Mouse (Mus musculus) limb, embryonic 11.5 days (tissue): ENCODE measurements around the gene Mpv17l2. TPM values are rescaled to one million over a fixed set of nuclear protein-coding genes. Genes with fewer than 3 reads are reported as not detected.

Experiments
- ATAC-seq: fragments of 200-750 bp; cut with Nextera tagmentation; 2 replicates; pipeline ENCODE4 v1.8.0; 2017; ENCODE audit warnings: low read depth; ENCODE audit not compliant: insufficient number of reproducible peaks, low FRiP score, low TSS enrichment
- DNase-seq: peaks from one replicate; pipeline ENCODE4 v3.0.0-alpha.2; 2015; ENCODE audit warnings: low spot score
- H3K27ac ChIP-seq: fragments of 300-500 bp; sonication (generic); replicated peaks from 2 replicates; pipeline ENCODE4 v1.5.1; 2014; ENCODE audit warnings: low read depth, mild to moderate bottlenecking, low read length
- H3K27me3 ChIP-seq: fragments of 300-500 bp; sonication (generic); 2 replicates; pipeline ENCODE4 v1.6.1; 2014; ENCODE audit warnings: mild to moderate bottlenecking, low read length, mixed read lengths; ENCODE audit not compliant: control insufficient read depth, insufficient read depth
- H3K36me3 ChIP-seq: fragments of 300-500 bp; sonication (generic); 2 replicates; pipeline ENCODE4 v1.6.1; 2014; ENCODE audit warnings: mild to moderate bottlenecking, low read length, moderate library complexity, mixed read lengths; ENCODE audit not compliant: control insufficient read depth, insufficient read depth
- H3K4me1 ChIP-seq: fragments of 300-500 bp; sonication (generic); 2 replicates; pipeline ENCODE4 v1.6.1; 2014; ENCODE audit warnings: low read length, mixed read lengths; ENCODE audit not compliant: control insufficient read depth, insufficient read depth
- H3K4me2 ChIP-seq: fragments of 300-500 bp; sonication (generic); 2 replicates; pipeline ENCODE4 v1.6.1; 2014; ENCODE audit warnings: low read depth, mild to moderate bottlenecking, moderate library complexity; ENCODE audit not compliant: severe bottlenecking
- H3K4me3 ChIP-seq: fragments of 300-500 bp; sonication (generic); 2 replicates; pipeline ENCODE4 v1.5.1; 2014; ENCODE audit warnings: low read depth, low read length
- H3K9ac ChIP-seq: fragments of 300-500 bp; sonication (generic); 2 replicates; pipeline ENCODE4 v1.6.1; 2014; ENCODE audit warnings: mild to moderate bottlenecking, low read length
- H3K9me3 ChIP-seq: fragments of 300-500 bp; sonication (generic); 2 replicates; pipeline ENCODE4 v1.6.1; 2016; ENCODE audit warnings: low read length; ENCODE audit not compliant: control insufficient read depth
- WGBS: fragments of 180-500 bp; shearing (Covaris S2); extraction: QIAGEN DNeasy Blood & Tissue Kit; methylation state at CpG from one replicate; pipeline ENCODE4 v1.1.7; 2014; 5-methylcytosine and 5-hydroxymethylcytosine counted together
- polyA plus RNA-seq: library from polyadenylated mRNA; unstranded; fragments of >200 nt; fragmentation: Nextera tagmentation; extraction: Ambion mirVana; gene quantifications from 2 replicates; pipeline ENCODE4 v1.2.1, GENCODE M21; 2014

The Mpv17l2 gene
- polyA plus RNA-seq, 1 experiment from 2014 or later: 23.1 TPM

DNA sequence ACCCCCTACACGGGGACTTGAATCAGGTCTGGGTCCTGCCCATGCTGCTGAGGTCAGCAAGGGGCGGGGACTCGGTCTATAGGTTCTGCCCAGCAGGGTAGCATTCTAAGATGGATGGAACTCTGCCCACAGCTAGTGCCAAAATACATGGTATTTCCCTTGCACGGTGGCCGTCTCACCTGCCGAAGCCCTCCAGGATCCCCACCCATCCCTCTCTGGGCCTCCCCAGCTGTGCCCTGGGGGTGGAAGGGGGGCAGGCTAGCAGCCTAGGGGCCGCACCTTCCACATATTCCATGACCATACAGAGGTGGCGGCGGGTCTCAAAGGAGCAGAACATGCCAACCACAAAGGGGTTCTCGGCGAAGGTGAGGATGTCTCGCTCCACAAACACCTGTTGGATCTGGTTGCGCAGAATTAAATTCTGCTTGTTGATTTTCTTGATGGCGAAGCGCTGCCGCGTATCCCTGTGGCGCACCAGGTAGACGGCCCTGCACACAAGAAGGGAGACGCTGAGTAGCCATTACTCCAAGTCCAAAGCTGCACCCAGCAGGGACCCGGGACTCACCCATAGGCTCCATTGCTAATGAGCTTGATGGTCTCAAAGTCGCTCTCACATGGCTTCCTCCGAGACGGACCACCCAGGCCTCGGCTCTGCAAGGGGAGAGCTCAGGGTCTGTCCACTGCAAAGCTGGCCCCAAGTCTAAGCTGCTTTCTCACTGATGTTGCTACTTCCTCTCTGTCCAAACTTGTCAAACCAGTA lies 25.7 kb upstream of the Mpv17l2 start:
- H3K4me3 ChIP-seq: no peak overlapping the region
- peaks cover 9% of the 10 kb centered on the region; the same call in 1 of the 2 replicates for H3K36me3 ChIP-seq
- H3K9ac ChIP-seq: no peak overlapping the region
- H3K9me3 ChIP-seq: no peaks in the 10 kb centered on the region
- H3K27ac ChIP-seq: no peak overlapping the region
- no peak for ATAC-seq
- no peaks in the 10 kb centered on the region for H3K27me3 ChIP-seq
- H3K4me1 ChIP-seq: peaks cover 14% of the 10 kb centered on the region
- no peak for DNase-seq
- no peak overlapping the region for H3K4me2 ChIP-seq
- 87% methylated on average over 25 of the region's 25 CpGs for WGBS

DNA sequence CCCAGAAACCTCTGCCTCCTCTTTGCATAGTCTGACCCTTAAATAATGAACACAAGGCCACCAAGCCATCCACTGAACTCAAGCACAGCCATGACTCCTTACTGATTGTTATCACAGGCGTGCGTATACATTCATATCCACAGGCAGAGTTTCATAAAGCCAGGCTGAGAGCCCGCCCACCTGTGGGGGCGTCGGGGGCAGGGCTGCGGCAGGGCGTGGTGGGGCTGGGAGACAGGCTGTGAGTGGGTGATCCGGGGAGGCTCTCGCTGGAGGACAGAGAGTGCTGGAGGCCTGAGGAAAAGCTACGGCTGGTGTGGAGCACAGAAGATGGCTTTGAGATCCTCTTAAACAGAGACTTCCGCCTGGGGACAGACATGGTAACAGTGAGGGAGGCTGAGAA lies 19.3 kb upstream of the Mpv17l2 start:
- 81% methylated on average over 11 of the region's 11 CpGs for WGBS
- Histone ChIP-seq H3K27me3 (no peaks in the 10 kb centered on the region), H3K4me1 (peaks cover 15% of the 10 kb centered on the region), H3K4me2 (no peak overlapping the region), H3K27ac (no peak overlapping the region), H3K4me3 (no peak overlapping the region), H3K36me3 (peaks cover 18% of the 10 kb centered on the region), H3K9ac (no peak overlapping the region), H3K9me3 (no peaks in the 10 kb centered on the region)
- DNase-seq (no peak), ATAC-seq (no peak)

DNA sequence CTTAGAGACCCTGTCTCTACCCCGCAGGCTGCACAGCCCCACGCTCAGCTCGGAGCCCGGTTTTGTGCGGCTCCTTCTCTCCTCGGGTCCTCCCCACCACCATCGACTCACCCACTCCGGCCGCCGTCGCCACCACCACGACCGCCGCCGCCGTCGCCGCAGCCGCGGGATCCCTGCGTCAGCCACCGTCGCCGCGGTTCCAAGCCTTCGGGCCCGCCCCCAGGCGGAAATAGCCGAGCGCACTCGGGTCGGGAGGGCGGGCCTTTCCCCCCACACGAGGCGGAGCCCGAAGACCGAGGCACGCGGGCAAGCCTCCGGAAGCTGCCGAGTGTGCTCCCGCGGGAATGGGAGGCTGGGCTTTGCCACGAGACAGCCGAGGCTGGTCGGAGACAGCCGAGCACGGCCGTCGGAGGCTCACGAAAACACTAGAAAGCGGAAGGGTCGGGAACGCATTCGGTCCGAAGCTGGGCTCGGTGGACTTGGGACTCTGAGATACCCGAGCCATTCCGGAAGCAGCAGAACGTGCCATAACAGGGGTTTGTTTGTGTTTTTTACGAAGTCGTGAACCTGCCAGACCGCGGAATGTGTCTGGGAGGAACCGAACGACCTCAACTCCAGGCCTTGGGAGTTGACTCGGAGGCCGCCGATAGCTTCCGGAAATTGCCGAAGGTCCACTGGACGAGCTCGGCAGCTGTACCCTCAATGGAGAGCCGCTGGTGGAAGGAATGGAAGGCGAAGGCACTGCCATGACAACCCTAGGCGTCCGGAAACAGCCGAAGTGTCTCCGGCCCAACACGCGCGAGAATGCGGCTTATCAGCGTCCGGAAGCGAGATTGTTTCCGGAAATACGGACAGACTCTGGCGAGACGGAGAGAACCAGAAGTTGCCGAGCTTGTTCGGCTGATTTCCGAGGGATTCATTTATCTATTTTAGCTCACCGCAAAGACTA lies 16.0 kb upstream of the Mpv17l2 start, which contains the start of gene Pik3r2:
Gene Pik3r2, minus strand, starts transcription at position 218 of the 949 bp plus-strand sequence.
- Histone ChIP-seq H3K4me1 (peaks cover 15% of the 10 kb centered on the region), H3K9ac (peak within 1 kb of the TSS; percentile 90), H3K4me3 (peak within 1 kb of the TSS; percentile 86), H3K27ac (peak within 1 kb of the TSS; percentile 95), H3K9me3 (no peaks in the 10 kb centered on the region), H3K36me3 (peaks cover 16% of the 10 kb centered on the region), H3K27me3 (no peaks in the 10 kb centered on the region), H3K4me2 (peak within 1 kb of the TSS; percentile 77)
- DNase-seq (peak; percentile 99), ATAC-seq (peak; percentile 91)
- under 1% methylated on average over 93 of the region's 94 CpGs for WGBS

DNA sequence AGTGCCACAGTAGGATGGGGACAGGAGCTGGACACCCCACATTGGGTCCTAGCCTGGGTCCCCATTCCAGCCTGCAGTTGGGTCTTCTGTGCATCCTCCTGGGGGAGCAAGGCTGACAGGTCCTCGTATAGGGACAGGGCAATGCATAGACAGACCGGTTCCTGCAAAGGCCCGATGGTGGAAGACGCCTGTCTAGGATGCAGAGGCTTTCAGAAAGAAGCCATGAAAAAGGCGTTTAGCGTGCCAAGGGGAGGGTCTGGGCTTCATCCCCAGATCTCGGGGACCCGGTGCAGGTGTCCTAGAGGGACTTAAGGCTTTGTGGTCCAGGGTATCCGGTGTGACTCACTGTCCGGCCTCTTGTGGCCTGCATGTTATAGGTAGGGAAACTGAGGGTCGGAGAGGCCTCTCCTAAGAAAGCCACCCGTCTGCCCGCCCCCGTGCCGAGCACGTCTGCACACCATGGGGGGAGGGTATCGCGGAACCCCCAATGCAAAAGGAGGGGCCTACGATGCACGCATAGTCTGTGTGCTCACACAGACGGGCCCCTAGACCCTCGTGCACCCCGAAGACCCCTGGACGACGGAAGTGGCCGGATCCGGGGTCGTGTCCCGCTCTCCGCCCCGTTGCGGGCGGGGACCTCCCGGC lies 15.2 kb upstream of the Mpv17l2 start:
- DNase-seq (no peak), ATAC-seq (no peak; the same call in 1 of the 2 replicates)
- H3K4me1 ChIP-seq: peaks cover 15% of the 10 kb centered on the region
- H3K36me3 ChIP-seq: peaks cover 19% of the 10 kb centered on the region
- H3K4me2 ChIP-seq: peak overlapping the region; percentile 77
- no peaks in the 10 kb centered on the region for H3K27me3 ChIP-seq
- peak overlapping the region; percentile 86 for H3K4me3 ChIP-seq
- peak overlapping the region; percentile 95 for H3K27ac ChIP-seq
- H3K9ac ChIP-seq: peak overlapping the region; percentile 90
- 3% methylated on average over 34 of the region's 34 CpGs for WGBS
- no peaks in the 10 kb centered on the region for H3K9me3 ChIP-seq

DNA sequence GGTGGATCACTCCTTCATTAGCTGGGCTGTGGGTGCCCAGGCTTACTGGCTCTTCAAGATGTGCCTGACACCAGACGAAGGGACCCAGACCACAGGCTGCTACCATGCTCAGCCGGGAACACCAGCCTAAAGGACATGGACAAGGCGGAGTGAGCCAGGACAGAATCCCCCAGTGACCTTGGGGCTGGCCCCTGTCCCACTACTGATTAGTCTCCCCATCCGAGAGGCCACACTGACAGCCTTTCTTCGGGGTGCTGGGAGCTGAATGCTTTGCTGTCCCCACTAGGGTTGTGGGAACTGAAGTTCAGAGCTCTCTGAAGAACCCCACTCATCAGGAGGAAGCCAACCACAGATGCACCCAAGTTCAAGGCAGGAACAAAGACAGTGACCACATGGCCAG lies 14.5 kb upstream of the Mpv17l2 start:
- WGBS: 94% methylated on average over 5 of the region's 5 CpGs

DNA sequence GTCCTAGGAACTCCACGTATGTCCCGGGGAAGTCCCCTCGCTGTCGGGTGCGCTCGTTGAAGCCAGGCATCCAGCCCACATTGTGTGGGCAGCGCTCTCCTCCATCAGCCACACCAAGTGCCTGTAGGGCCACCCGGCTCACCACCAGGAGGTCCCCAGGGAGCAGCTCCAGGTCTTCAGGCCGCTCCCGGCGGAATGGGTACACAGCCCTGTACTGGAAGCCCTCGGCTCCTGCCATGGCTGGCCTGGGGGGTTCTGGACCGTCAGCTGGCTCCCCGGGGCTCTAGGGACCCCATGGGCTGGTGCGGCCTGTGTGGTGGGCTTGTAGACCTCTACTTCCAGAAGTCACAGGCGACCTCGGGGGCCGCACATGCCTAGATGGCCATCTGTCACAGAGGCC lies 14.0 kb upstream of the Mpv17l2 start:
- H3K4me3 ChIP-seq: no peak overlapping the region
- H3K4me2 ChIP-seq: no peak overlapping the region
- H3K4me1 ChIP-seq: peaks cover 15% of the 10 kb centered on the region
- H3K27me3 ChIP-seq: no peaks in the 10 kb centered on the region
- H3K27ac ChIP-seq: no peak overlapping the region
- no peak for ATAC-seq
- 95% methylated on average over 18 of the region's 18 CpGs for WGBS
- DNase-seq: no peak
- no peaks in the 10 kb centered on the region for H3K9me3 ChIP-seq
- no peak overlapping the region for H3K9ac ChIP-seq
- H3K36me3 ChIP-seq: peaks cover 21% of the 10 kb centered on the region

More for the DNA sequence above, 14.5 kb upstream of the Mpv17l2 start:
- peak overlapping the region; percentile 86; the same call in 1 of the 2 replicates for H3K4me3 ChIP-seq
- H3K27me3 ChIP-seq: no peaks in the 10 kb centered on the region
- ATAC-seq (no peak), DNase-seq (no peak)
- no peak overlapping the region for H3K9ac ChIP-seq
- H3K4me1 ChIP-seq: peaks cover 15% of the 10 kb centered on the region
- no peaks in the 10 kb centered on the region for H3K9me3 ChIP-seq
- H3K36me3 ChIP-seq: peaks cover 24% of the 10 kb centered on the region
- H3K27ac ChIP-seq: no peak overlapping the region
- H3K4me2 ChIP-seq: peak overlapping the region; percentile 77; the same call in 1 of the 2 replicates

DNA sequence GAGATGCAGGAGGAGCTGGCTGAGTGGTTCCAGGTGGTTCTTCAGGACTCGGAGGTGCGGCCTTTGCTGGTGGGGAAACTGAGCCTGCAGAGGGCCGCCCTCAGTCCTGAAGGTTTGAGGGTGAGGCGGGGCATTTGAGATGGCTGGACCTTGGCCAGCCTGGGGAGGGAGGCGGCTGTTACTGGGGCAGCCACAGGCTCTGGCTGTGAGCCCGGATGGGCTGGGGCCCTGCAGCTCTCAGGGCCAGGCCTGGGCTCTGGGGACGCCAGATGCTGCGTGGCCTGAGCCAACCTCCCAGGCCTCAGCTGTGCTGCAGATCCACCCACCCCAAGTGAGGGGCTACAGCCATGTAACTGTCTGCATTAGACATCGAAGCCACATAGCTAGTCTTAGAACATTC lies 13.1 kb upstream of the Mpv17l2 start:
- no peak overlapping the region for H3K9ac ChIP-seq
- ATAC-seq (no peak), DNase-seq (no peak)
- H3K27ac ChIP-seq: no peak overlapping the region
- H3K36me3 ChIP-seq: peaks cover 15% of the 10 kb centered on the region
- peaks cover 15% of the 10 kb centered on the region for H3K4me1 ChIP-seq
- H3K4me3 ChIP-seq: no peak overlapping the region
- no peak overlapping the region; the same call in 1 of the 2 replicates for H3K4me2 ChIP-seq
- no peaks in the 10 kb centered on the region for H3K9me3 ChIP-seq
- no peaks in the 10 kb centered on the region for H3K27me3 ChIP-seq
- 77% methylated on average over 9 of the region's 9 CpGs for WGBS

DNA sequence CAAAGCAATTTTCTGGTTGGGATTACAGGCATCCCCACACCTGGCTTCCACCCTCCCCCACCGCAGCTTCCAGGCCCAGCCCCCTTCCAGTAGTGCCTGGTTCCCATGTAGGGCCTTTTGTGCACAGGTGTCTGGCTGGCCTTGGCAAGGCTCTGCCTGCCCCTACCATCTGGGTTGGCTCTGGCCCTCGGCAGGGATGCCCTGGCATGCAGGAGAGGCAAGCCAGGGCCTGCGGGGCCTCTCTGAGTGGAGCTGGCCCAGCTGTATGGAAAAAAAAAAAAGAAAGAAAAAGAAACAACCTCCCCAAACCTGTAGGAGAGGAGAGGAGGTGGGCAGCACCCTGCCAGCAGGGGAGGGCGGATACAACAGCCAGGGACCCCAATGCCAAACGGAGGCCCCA lies 12.7 kb upstream of the Mpv17l2 start:
- H3K36me3 ChIP-seq: peaks cover 19% of the 10 kb centered on the region
- no peak overlapping the region for H3K4me2 ChIP-seq
- WGBS: 85% methylated on average over 5 of the region's 5 CpGs
- H3K27ac ChIP-seq: no peak overlapping the region
- H3K9me3 ChIP-seq: no peaks in the 10 kb centered on the region
- ATAC-seq (no peak), DNase-seq (no peak)
- H3K27me3 ChIP-seq: no peaks in the 10 kb centered on the region
- no peak overlapping the region for H3K9ac ChIP-seq
- peaks cover 15% of the 10 kb centered on the region for H3K4me1 ChIP-seq
- no peak overlapping the region for H3K4me3 ChIP-seq
